ENCODE assay signal across 11 mouse cellular contexts in genomic region chr1:152417602-152418001, GRCm38 (mm10). TPM values are rescaled to one million over a fixed set of nuclear protein-coding genes. Genes with fewer than 3 reads are reported as not detected.
DNase-seq lines count a peak whose midpoint lies in the region; ATAC-seq and TF ChIP-seq lines count a peak whose summit lies in the region.
"Had no signal": no experiment of that assay in that cellular context is flagged by ENCODE, and none has a peak within 500 bp of the region (broad histone marks: within the 10 kb centered on the region; RNA-seq: fewer than 3 reads in every experiment).

No protein-coding gene starts in this region.

- no peak for TF ChIP-seq CTCF in kidney, adult 2 months (conservative IDR thresholded peaks at IDR 0.05; ENCODE audit: insufficient read depth, insufficient read length, low read depth, low read length)
- TF ChIP-seq CTCF in kidney, postnatal 0 days (IDR thresholded peaks at IDR 0.05; ENCODE audit: low read depth): no peak

- H3K36me3 ChIP-seq in kidney, adult 2 months (ENCODE audit: control insufficient read depth, insufficient read depth, low read length): no peaks in the 10 kb centered on the region
- no peaks in the 10 kb centered on the region for H3K36me3 ChIP-seq in kidney, postnatal 0 days (ENCODE audit: insufficient read depth, low read length)
- H3K36me3 ChIP-seq: hindbrain, embryonic 15.5 days; midbrain, embryonic 13.5 days had no signal

- no peaks in the 10 kb centered on the region for H3K4me1 ChIP-seq in kidney, adult 2 months (ENCODE audit: control insufficient read depth, insufficient read depth, low read length)
- no peaks in the 10 kb centered on the region; the same call in 1 of the 2 replicates for H3K4me1 ChIP-seq in kidney, postnatal 0 days (replicated peaks; ENCODE audit: insufficient read depth, low read length)

- no peak for TF ChIP-seq POLR2A in kidney, adult 2 months (IDR thresholded peaks at IDR 0.05; ENCODE audit: low read depth, low read length)

- 0 out of 2 replicates have a peak, but pooled peaks cover 3% of the 10 kb centered on the region for H3K9me3 ChIP-seq in kidney, postnatal 0 days (replicated peaks; ENCODE audit: low read length)
- H3K9me3 ChIP-seq: hindbrain, embryonic 15.5 days; midbrain, embryonic 13.5 days had no signal

- ATAC-seq in kidney, postnatal 0 days (replicated peaks; ENCODE audit: low FRiP score, low read depth): no peak; the same call in 1 of the 2 replicates
- ATAC-seq in erythroblast, adult 5-6 weeks (replicated peaks; ENCODE audit: low FRiP score, poor library complexity, severe bottlenecking): no peak
- ATAC-seq: CD4-positive, CD25-positive, alpha-beta regulatory T cell, adult 4 months; midbrain, embryonic 13.5 days had no signal

- no peak overlapping the region for H3K27ac ChIP-seq in kidney, adult 2 months (ENCODE audit: insufficient read depth, low read depth, low read length)
- peak overlapping the region; percentile 1; the same call in 1 of the 2 replicates for H3K27ac ChIP-seq in kidney, postnatal 0 days
- H3K27ac ChIP-seq: hindbrain, embryonic 15.5 days; midbrain, embryonic 13.5 days had no signal

- no peak overlapping the region for H3K4me2 ChIP-seq in kidney, postnatal 0 days (ENCODE audit: low read length)
- H3K4me2 ChIP-seq: hindbrain, embryonic 15.5 days; midbrain, embryonic 13.5 days had no signal

- 65% methylated on average over 5 of the region's 5 CpGs for WGBS in kidney, adult 2 months
- 24% methylated on average over 5 of the region's 5 CpGs for WGBS in kidney, postnatal 0 days

- no peak overlapping the region for H3K9ac ChIP-seq in kidney, postnatal 0 days (ENCODE audit: low read depth, low read length)
- H3K9ac ChIP-seq: hindbrain, embryonic 15.5 days; midbrain, embryonic 13.5 days had no signal

- H3K27me3 ChIP-seq in kidney, adult 2 months (replicated peaks; ENCODE audit: control insufficient read depth, insufficient read depth, low read length): no peaks in the 10 kb centered on the region
- no peaks in the 10 kb centered on the region for H3K27me3 ChIP-seq in kidney, postnatal 0 days (ENCODE audit: insufficient read depth, low read length)
- H3K27me3 ChIP-seq: hindbrain, embryonic 15.5 days; midbrain, embryonic 13.5 days had no signal

- no peak overlapping the region for H3K4me3 ChIP-seq in kidney, adult 2 months (ENCODE audit: insufficient read depth, low read depth, low read length)
- no peak overlapping the region for H3K4me3 ChIP-seq in kidney, postnatal 0 days (replicated peaks; ENCODE audit: low read depth, low read length)
- H3K4me3 ChIP-seq: hindbrain, embryonic 15.5 days; midbrain, embryonic 13.5 days had no signal

- DNase-seq in kidney, adult 2 months: peak; percentile 35
- no peak for DNase-seq in kidney, adult 18-20 months
- DNase-seq in heart, adult 9 months (ENCODE audit: low spot score in 2 of 2): peak; percentile 50 to 72
- peak; percentile 90 for DNase-seq in kidney, postnatal 0 days (ENCODE audit: low spot score)
- peak; percentile 75 for DNase-seq in skeletal muscle tissue, adult 2 months (ENCODE audit: low read depth, low spot score)
- DNase-seq in adrenal gland, postnatal 14 days: no peak
- no peak for DNase-seq in cerebellum, postnatal 25 days

RNA-seq across cellular contexts. Expression of gene Colgalt2, which starts 18.0 kb away (rescaled TPM):
- 7.5 and 7.6 TPM in 2 replicates for polyA plus RNA-seq in kidney, adult 2 months (2012; rRNA removed)
- 3.1 and 3.3 TPM in 2 replicates for polyA plus RNA-seq in kidney, postnatal 0 days (2015; fragmentation: Nextera tagmentation; extraction: Ambion mirVana)
- total RNA-seq in adrenal gland, postnatal 14 days (2021): 3.5 and 3.7 TPM in 2 replicates
- total RNA-seq in erythroblast, adult 5-6 weeks (2015; ENCODE audit: low replicate concordance): not detected in 2 replicates
- not detected in 2 replicates for total RNA-seq in erythroblast, adult 5-6 weeks (2017; ENCODE audit: low replicate concordance)
- polyA plus RNA-seq: CD4-positive, CD25-positive, alpha-beta regulatory T cell, adult 4 months had no signal

RNA-seq across cellular contexts. Expression of gene Tsen15, which starts 31.1 kb away (rescaled TPM):
- polyA plus RNA-seq in kidney, adult 2 months (2012; rRNA removed): 14.6 and 18.8 TPM in 2 replicates
- polyA plus RNA-seq in kidney, postnatal 0 days (2015; fragmentation: Nextera tagmentation; extraction: Ambion mirVana): 73.4 and 81.7 TPM in 2 replicates
- total RNA-seq in adrenal gland, postnatal 14 days (2021): 24.2 and 25.6 TPM in 2 replicates
- 1.9 and 16.9 TPM in 2 replicates for total RNA-seq in erythroblast, adult 5-6 weeks (2015; ENCODE audit: low replicate concordance)
- 9.0 and 18.5 TPM in 2 replicates for total RNA-seq in erythroblast, adult 5-6 weeks (2017; ENCODE audit: low replicate concordance)

Comparison
In these comparisons a context has a peak if more than half of its experiments do, and no peak if none do; other contexts are left out.
1. DNase-seq: peak in kidney, adult 2 months (single experiment), heart, adult 9 months (2 of 2), kidney, postnatal 0 days (single experiment) and skeletal muscle tissue, adult 2 months (single experiment); none in kidney, adult 18-20 months (single experiment), adrenal gland, postnatal 14 days (single experiment) and cerebellum, postnatal 25 days (0 of 2).